Mouse (Mus musculus): ENCODE measurements around the gene Dut.
"Not testable (repeated sequence)": the region's sequence is repeated elsewhere in the genome, so short reads cannot be mapped to it uniquely, and the experiment has no call there.

The Dut gene

DNA sequence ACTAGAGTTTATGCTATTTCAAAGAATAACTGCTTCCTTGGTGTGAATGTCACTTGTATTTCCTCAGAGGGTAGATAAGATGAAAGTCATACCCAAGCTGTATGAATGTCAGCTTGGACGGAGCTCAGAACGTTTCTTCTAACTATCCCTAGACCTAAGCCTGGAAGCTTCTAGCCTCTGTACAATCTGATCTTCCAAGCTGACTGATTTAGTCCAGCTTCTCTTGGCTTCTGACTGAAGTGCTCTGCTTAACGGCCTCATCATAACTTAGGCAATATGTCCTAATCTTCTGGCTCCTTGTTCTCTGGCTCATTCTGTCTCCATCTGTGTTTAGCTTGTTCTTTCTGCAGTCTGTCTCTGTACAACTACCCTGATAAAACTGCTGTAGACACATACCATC, 7.6 kb downstream of the Dut start:
- no peak for DNase-seq (ENCODE audit: inconsistent ontology term)

DNA sequence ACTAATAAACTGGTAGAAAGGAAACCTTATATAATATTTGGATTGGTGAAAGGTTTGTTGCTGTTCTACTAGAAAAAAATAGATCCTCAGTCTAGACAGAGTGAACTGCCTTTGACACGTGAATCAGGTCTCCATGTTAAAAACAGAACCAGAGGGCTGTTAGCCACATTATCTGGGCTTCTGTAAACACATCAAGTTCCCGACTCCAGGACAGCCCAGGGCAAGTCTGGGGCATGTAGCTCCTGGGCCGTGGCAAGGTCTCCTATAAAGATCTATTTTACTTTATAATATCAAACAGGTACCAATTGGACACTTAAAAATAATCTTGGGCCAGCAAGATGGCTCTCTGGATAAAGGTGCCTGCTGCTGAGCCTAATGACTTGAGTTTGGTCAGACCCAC, 8.9 kb downstream of the Dut start:
- no peak for DNase-seq (ENCODE audit: inconsistent ontology term)

DNA sequence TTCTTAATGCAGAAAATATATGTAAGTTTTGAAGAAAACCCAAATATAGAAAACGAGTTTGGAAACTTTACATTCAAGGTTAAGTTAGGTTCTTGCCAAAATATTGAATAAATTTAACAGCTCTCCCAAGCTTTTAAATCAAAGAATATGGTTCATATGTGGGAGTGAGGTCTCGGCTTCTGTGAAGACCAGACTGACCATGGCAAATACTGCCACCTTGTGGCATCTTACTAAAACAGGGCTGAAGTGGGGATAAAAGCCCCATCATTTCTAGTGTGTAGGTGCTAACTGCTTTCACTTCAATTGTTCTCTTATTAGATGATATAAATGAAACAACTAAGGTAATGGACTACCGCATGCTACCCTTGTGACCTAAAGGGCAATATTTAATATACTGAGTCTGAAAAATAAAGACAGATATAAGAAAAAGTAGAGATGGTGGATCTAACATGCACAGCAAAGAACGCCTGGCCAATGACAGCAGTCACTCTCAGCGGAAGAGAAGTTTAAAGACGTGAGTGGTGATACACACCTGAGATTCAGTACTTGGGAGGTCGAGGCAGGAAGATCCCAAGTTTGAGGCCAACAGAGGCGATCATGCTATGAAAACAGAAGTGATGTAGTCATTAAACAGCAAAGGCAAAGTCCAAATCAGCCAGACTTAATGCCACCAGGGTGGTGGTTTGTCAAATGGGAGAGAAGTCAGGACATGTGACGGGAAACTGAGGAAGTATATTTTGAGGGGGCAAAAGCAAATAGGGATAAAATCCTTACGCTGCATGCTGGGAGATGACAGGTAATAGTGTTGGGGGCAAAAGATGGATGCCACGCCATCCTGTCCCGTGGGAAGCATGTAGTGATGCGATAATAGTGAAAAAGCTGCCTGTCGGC, 12.5 kb downstream of the Dut start:
- DNase-seq (ENCODE audit: inconsistent ontology term), result no peak

DNA sequence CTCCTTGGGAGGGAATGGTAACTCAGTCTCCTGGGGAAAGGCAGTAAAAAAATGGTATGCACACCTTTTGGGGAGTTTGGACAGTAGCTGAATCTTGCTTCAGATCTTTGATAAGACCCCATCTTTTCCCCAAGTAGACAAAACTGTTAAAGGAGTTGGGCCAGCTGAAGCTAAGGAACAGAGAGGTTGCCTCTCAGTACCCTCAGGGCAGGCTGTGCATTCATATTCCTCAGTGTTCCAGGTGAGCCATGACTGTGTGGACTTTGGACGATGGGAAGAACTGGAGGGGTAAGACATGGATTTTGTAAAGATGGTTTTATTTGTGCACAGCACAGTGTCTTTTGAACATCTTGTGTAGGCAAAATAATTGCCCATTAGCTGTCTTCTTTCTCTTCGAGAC, 13.3 kb downstream of the Dut start:
- no peak for DNase-seq (ENCODE audit: inconsistent ontology term)

DNA sequence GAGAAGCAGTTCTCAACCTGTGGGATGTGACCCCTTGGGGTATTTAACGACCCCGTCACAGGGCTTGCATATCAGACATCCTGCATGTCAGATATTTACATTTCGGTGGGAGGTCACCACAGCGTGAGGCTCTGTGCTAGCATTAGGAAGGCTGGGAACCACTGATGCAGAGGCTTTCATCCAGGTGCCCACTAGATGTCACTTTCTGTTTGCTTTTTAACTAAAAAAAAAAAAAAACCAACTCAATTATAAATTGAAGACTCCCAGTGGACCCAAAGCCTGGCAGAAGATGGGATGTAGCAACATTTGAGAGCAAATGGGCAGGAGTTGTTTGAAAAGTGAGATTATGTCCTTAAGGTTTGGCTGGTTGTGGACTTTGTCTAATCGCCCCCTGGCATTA, 16.1 kb downstream of the Dut start:
- DNase-seq (ENCODE audit: inconsistent ontology term), result peak; percentile 32

DNA sequence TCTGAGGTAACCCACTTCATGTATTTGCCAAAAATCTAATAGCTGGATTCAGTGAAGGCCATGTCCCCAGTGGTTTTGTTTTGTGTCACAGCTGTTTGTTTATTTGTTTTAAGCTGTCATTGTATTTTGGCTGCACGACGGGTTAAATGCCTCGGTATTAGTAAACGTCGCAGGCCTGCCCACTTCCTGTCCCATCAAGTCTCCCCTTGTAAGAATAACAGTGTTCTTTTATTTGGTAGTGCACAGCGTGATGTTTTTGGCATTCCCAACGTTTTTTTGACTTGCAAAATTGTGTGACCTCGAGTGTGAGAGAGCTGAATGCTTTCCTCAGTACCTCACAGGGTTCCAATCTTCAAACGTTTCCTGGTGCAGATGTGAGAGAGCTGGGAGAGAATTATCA, 16.8 kb downstream of the Dut start:
- DNase-seq (ENCODE audit: inconsistent ontology term), result peak; percentile 29

DNA sequence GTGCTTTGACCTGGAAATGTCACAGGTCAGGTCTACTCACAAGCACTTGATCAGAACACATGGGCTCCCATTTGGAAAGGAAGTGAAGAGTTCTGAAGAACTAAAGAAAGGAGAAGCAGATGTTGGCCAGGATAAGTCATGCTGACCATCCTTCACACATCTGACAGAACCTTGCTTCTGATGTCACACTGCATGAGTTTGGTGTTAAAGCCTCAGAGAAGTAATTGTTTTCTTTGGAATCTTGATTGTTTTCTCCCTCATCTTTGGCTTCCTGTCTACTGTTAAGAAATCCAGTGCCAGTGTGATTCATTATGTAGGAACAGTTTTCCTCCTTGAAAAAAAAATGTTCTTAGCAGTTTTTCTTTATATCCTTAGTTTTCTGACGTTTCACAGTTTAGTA, 21.9 kb downstream of the Dut start:
- no peak for DNase-seq (ENCODE audit: inconsistent ontology term)

DNA sequence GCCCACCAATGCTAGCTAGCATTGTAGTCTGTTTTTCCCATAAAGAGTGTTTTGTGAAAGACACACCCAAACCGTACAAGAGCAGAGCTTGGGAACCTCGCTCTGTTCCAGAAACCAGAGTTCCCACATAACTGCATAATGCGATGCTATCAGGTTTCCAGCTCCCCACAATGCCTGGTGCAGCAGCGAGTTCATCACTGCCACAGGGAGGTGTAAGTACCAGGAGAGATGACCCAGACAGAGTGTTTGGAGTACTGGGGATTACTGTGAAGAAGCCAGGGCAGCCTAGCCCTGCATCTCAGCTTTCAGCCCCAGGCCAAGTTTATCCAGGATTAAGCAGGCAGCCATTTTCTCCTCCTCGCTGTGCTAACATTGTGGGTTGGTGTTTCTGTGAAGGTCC, 28.6 kb downstream of the Dut start:
- DNase-seq (ENCODE audit: inconsistent ontology term), result no peak

DNA sequence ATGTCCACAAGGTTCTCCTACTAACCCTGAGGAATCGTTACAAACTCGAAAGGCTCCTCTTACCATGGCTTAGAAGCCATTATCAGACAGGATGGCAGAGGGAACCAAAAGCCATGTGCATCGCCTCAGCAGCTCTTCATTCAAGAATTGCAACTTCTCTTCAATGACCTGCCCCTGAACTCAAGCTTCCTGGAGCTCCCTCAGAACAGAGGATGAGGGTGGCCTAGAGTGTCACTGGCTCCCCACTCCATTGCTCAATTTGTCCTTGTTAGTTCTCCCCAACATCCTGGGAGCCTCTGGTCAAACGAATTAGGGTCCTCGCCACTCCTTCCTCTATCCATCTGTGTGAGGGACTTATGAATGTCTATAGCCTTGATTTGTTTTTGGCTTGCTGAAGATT, 29.7 kb downstream of the Dut start:
- DNase-seq (ENCODE audit: inconsistent ontology term), result no peak

DNA sequence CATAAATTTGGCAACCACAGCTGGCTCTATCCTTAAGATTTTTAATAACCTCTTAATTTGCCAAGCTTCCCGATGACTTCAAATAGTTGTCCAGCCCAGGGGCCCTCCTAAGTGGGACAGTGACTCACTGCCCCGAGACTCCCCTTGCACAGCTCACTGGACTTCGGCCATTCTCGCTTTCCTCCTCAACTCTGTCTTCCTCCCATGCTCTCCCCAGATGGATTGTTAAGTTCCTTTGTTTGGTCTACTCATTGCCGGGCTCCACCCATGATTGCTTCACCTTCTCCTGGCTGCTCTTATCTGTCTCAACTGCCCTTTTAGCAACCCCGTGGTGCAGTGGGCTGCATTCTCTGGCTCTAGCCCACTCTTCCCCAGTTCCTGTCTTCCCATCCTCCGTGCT, 31.5 kb downstream of the Dut start:
- DNase-seq (ENCODE audit: inconsistent ontology term), result peak; percentile 32

DNA sequence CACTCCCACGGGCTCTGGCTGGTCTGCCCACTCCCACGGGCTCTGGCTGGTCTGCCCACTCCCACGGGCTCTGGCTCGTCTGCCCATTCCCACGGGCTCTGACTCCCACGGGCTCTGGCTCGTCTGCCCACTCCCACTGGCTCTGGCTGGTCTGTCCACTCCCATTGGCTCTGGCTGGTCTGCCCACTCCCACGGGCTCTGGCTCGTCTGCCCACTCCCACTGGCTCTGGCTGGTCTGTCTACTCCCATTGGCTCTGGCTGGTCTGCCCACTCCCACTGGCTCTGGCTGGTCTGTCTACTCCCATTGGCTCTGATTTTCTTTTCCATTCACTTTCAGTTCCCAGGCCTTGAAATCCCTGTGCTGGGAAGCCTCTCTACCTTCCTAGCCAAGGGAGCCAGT, 33.0 kb downstream of the Dut start:
- not testable (repeated sequence) for DNase-seq (ENCODE audit: inconsistent ontology term)

DNA sequence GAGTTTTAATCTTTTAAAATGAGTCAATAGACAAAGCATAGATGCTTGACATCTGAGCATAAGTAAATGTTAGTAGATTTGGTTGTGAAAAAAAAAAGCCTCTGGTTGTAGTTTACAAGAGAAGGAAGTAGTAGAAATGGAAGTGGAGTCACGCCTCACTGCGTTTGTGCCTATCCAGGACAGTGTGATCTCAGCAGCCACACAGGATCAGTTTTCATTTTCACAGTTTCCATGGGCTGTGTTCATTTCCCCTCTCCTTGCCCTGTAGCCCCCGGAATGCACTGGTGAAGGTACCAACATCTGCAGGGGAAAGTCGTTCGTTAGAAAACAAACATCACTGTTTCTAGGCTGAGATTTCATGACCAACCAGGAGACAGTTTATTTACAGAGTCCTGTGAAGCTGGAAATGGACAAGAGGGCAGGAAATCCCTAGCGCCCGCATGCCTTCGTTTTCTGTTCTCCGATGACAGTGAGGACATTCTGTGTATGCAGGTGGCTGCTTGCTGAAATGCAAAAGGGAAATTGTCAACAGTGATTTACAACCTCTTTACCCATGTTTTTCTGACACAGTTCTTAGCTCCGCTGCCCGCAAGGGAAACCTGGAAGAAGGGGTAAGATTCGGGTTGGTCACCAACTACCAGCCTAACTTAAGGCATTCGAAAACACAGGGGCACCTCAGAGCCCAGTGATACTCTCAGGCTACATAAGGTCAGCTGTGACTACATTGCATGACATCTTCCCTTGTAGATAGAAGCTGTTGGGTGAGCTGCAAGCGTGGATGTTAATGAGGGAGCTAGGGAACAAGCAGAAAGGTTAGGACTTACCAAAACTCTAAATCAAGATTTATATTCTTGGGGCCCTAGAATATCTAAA, 35.6 kb downstream of the Dut start:
- DNase-seq (ENCODE audit: inconsistent ontology term), result no peak

DNA sequence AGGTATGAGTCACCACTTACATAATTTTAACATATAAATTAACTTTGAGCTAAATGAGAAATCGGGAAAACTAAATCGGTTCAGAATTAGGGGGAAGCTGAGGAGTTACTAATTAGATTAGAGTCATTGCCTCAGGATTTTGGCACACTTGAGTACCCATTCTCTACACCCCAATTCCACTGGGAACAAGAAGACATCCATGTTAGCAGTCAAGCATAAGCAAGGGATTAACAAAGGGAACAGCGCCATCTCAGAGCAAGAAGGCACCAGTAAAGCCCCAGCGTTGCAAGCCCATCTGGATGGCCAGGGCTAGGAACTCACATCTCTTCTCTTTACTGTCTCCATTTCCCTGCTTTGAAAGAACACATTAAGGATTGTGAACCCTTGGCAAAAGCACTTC, 38.8 kb downstream of the Dut start:
- no peak for DNase-seq (ENCODE audit: inconsistent ontology term)

DNA sequence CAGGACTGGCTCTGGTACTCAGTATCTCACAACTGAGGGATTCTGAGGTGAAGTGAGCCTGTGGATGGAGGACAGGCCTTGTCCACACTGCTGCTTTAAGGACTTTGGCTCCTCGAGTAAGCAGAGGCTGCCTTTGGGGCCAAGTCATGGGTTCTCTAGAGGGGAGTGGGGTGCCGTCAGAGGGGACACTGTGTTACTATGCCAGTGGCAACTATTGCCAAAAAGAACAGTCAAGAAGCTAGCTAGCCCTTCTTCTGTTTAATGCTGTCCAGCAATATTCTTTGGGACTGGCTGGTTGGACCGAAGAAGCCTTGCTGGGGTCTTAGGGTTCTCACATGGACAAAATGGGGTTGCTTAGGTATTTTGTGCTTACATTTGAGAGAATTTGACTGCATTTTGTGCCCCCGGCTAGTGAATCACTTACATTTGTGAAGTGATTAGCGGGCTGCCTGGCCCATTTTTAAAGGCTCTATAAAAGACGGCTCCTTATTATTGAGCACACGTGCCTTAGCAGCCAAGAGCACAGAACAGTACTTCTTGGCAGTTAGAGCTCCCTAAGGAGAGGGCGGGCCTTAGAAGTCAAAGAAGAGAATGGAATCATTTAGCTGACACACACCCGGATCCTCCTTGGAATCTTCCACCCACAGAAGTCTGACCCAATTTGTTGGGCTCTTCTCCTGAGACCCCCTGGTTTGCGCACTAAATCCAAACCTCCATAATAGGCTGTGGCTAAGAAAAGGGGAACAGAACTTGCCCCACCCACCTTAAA, 43.4 kb downstream of the Dut start:
- DNase-seq (ENCODE audit: inconsistent ontology term), result no peak

DNA sequence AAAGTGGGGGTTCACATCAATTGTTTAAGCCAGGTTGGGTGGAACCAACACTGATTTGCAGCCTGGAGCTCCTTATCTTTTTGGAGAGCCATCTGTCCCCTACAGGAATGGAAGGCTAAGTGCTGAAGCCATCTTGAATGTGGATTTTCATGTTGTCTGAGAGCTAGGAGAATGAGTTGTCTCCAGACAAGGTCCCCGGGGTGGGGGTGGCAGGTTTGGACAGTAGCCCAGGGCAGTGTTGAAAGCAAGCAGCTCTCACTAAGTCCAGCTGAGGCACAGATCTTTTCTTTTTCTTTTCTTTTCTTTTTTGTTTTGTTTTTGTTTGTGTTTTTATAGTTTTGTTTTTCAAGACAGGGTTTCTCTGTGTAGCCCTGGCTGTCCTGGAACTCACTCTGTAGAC, 44.1 kb downstream of the Dut start:
- no peak for DNase-seq (ENCODE audit: inconsistent ontology term)

DNA sequence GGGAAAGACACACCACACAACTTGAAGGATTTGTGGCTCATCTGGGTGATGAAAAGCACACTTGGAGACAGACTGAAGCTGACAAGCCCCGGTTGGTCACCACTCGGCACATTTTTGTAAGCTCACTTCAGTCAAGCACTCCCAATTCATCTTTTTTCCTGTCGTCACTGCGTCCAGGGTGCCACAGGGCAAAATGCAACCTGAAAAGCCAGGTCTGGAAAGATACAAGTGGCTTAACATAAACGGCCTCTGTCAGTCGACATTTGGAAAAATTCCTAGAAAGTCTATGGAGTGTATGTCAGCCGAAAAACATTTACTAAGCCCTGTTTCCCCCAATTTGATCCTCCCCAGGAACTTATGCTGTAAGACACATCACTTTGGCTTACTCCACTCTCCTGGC, 45.6 kb downstream of the Dut start:
- no peak for DNase-seq (ENCODE audit: inconsistent ontology term)

DNA sequence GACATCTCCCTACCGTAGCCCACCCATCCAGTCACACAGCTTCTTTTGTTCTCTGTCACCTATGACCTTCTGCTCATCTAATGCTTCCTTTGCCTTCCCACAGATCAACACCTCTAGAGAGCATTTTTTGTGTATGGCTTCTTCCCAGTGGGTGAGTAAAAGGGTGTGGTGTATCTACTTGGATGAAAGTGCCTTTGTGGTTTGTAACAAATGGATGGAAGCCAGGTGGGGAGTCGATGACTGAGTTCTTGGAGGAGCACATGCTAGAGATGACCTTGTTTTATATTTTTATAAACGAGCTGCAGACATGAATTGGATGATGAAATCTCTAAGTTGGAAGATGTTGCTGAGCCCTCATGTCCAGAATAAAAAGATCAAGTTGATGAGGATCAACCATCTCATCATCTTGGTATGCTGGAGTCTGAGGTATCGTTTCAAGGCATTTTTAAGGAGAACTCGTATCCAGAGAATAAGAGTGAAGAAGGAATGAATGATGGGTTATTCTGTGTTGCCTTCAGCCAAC, 47.0 kb downstream of the Dut start:
- peak; percentile 40 for DNase-seq (ENCODE audit: inconsistent ontology term)

DNA sequence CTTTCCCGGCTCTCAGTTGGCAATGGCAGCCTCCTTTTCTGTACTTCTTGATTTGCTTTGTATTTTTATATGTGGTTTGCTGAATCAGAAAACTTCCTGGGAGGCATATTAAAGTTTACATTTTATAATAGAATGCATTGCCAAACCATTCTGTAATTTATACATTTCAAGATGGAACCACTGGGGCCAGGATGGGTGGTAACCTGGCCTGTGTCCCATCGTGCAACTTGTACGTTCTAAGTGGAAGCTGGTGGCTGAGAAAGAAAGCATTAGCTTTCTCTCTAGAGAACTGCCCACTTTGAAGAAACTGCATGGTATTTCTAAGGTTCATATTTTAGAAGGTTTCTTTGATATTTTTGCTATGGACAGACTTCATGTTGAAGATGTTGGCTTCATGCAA, 48.5 kb downstream of the Dut start:
- no peak for DNase-seq (ENCODE audit: inconsistent ontology term)

DNA sequence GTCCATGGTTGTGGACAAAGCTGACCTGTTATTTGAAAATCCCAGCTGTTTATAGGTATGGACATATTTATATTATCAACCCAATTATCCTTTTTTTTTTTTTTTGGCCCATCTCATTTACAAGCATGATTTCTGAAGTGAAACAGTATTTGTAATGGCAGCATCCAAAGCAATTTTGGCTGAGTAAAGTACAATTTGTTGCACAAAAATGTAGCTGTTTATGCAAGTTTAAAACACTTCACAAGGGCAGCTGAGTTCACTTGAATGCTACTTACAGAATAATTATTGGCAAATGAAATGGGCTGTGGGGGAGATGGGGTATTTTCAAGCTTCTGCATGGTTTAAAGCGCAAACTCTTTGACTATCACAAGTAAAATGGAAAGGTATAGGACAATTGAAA, 51.9 kb downstream of the Dut start:
- DNase-seq (ENCODE audit: inconsistent ontology term), result no peak

DNA sequence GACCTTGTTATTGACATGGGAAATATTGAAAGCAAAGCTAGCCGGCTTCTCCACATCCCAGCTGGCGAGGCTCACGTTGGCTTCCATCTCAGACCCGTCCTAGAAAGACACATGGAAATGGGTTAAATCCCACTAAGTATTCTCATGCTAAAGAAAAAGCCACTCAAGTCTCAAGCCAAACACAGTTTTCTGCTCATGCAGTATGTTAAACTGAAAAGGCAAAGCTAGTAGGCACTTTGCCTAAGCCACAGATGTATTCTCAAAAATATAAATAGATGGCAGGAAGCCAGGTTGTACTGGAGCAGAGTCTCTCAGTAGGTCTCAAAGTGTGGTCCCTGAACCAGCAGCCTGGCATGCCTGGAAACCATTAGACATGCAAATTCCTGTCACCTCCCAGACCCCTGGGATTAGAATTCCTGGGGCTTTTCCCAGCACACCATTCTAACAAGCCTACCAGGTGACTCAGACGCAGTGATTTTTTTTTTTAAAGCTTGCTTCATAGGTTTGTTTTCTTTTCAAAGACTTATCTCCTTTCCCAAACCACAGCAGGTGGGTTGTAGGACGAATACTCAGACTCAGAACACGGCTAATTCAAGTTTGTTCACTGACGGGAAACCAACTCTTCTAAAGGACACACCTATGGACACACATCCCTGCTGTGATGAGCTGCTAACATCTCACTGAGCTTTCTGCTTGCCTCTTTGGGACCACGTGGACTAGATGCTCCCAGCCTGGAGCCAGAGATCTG, 55.1 kb downstream of the Dut start:
- DNase-seq (ENCODE audit: inconsistent ontology term), result peak; percentile 48

DNA sequence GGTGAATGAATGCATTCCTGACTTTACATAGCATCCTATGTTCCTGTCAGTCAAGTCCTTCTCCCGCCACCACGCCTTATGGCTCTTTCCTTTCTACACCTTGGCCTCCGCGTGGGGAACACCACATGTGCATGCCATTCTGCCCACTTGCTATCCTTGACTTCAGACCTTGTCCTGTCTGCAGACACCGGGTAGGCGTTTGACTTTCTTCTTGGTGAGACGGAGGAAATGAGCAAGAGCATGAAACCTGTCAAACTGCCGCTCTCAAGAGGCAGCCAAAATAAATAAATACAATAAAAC, 55.6 kb downstream of the Dut start:
- DNase-seq (ENCODE audit: inconsistent ontology term), result no peak
